Mouse (Mus musculus): Measurements from ENCODE around the gene Lbh. TPM values are rescaled to one million over a fixed set of nuclear protein-coding genes. Genes with fewer than 3 reads are reported as not detected.

The Lbh gene
- polyA plus RNA-seq, 1 experiment from 2014 or later, result 2.7 TPM

GRCm38 (mm10) chr17:72901021-72901420 lies 17.1 kb upstream of the Lbh start:
- Histone ChIP-seq H3K9me3 (ENCODE audit: control insufficient read depth, low read length) (no peaks in the 10 kb centered on the region), H3K27me3 (ENCODE audit: control insufficient read depth, insufficient read depth, low read length) (no peaks in the 10 kb centered on the region), H3K36me3 (ENCODE audit: control insufficient read depth, insufficient read depth, low read length) (no peaks in the 10 kb centered on the region), H3K4me1 (replicated peaks; ENCODE audit: control insufficient read depth, insufficient read depth) (no peaks in the 10 kb centered on the region; the same call in 1 of the 2 replicates), H3K4me3 (ENCODE audit: low read depth, low read length) (no peak overlapping the region), H3K27ac (replicated peaks) (no peak overlapping the region), H3K9ac (ENCODE audit: low read length) (no peak overlapping the region), H3K4me2 (replicated peaks; ENCODE audit: low read depth) (no peak overlapping the region)
- DNase-seq (ENCODE audit: low spot score) (no peak), ATAC-seq (ENCODE audit: low FRiP score, low TSS enrichment) (no peak)
- 75% methylated on average over 6 of the region's 6 CpGs for WGBS
- TF ChIP-seq EP300 (optimal IDR thresholded peaks at IDR 0.05) (no peak), CTCF (IDR thresholded peaks at IDR 0.05; ENCODE audit: low read depth) (no peak)

GRCm38 (mm10) chr17:72901705-72902104 lies 16.4 kb upstream of the Lbh start:
- no peak for ATAC-seq (ENCODE audit: low FRiP score, low TSS enrichment)
- no peak for DNase-seq (ENCODE audit: low spot score)

GRCm38 (mm10) chr17:72903321-72903720 lies 14.8 kb upstream of the Lbh start:
- no peak for DNase-seq (ENCODE audit: low spot score)
- Histone ChIP-seq H3K27ac (replicated peaks) (no peak overlapping the region), H3K4me1 (replicated peaks; ENCODE audit: control insufficient read depth, insufficient read depth) (no peaks in the 10 kb centered on the region; the same call in 1 of the 2 replicates), H3K36me3 (ENCODE audit: control insufficient read depth, insufficient read depth, low read length) (no peaks in the 10 kb centered on the region), H3K4me2 (replicated peaks; ENCODE audit: low read depth) (no peak overlapping the region), H3K27me3 (ENCODE audit: control insufficient read depth, insufficient read depth, low read length) (no peaks in the 10 kb centered on the region), H3K9me3 (ENCODE audit: control insufficient read depth, low read length) (no peaks in the 10 kb centered on the region), H3K4me3 (ENCODE audit: low read depth, low read length) (no peak overlapping the region), H3K9ac (ENCODE audit: low read length) (no peak overlapping the region)
- no peak for ATAC-seq (ENCODE audit: low FRiP score, low TSS enrichment)
- WGBS, result 85% methylated on average over 5 of the region's 5 CpGs
- TF ChIP-seq CTCF (IDR thresholded peaks at IDR 0.05; ENCODE audit: low read depth) (no peak), EP300 (optimal IDR thresholded peaks at IDR 0.05) (no peak)

More at GRCm38 (mm10) chr17:72901705-72902104, 16.4 kb upstream of the Lbh start:
- Histone ChIP-seq H3K4me1 (replicated peaks; ENCODE audit: control insufficient read depth, insufficient read depth) (no peaks in the 10 kb centered on the region; the same call in 1 of the 2 replicates), H3K36me3 (ENCODE audit: control insufficient read depth, insufficient read depth, low read length) (no peaks in the 10 kb centered on the region), H3K9me3 (ENCODE audit: control insufficient read depth, low read length) (no peaks in the 10 kb centered on the region), H3K4me3 (ENCODE audit: low read depth, low read length) (no peak overlapping the region), H3K27ac (replicated peaks) (no peak overlapping the region), H3K27me3 (ENCODE audit: control insufficient read depth, insufficient read depth, low read length) (no peaks in the 10 kb centered on the region), H3K4me2 (replicated peaks; ENCODE audit: low read depth) (no peak overlapping the region), H3K9ac (ENCODE audit: low read length) (no peak overlapping the region)
- TF ChIP-seq CTCF (IDR thresholded peaks at IDR 0.05; ENCODE audit: low read depth) (no peak), EP300 (optimal IDR thresholded peaks at IDR 0.05) (no peak)
- 64% methylated on average over 4 of the region's 4 CpGs for WGBS

- WGBS, result 31% methylated on average over 9 of the region's 9 CpGs
- TF ChIP-seq EP300 (optimal IDR thresholded peaks at IDR 0.05), result no peak
- no peak for TF ChIP-seq CTCF (IDR thresholded peaks at IDR 0.05; ENCODE audit: low read depth)
These were observed 14.1 kb upstream of the Lbh start for GRCm38 (mm10) chr17:72903921-72904421.

DNA sequence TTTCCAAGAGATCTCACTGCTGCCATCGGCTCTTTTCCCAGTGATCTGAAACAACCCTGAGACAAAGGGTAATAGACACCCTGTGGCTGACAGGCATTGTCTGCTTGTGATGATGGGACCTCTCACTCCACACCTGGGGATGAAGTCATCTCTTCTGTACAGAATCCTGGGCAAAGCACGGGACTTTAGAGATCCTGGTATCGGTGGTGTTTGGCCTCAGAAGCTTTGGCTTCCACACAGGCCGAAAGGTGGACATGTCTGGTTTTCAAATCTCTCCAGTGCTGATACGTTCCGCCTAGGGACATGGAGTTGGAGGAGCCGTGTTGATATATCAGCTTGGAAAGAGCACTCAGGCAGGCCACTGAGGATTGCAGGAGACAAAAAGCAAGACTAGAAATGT lies 13.2 kb upstream of the Lbh start:
- Histone ChIP-seq H3K4me2 (replicated peaks; ENCODE audit: low read depth) (no peak overlapping the region), H3K4me3 (ENCODE audit: low read depth, low read length) (no peak overlapping the region), H3K27ac (replicated peaks) (no peak overlapping the region), H3K9ac (ENCODE audit: low read length) (no peak overlapping the region), H3K9me3 (ENCODE audit: control insufficient read depth, low read length) (no peaks in the 10 kb centered on the region), H3K36me3 (ENCODE audit: control insufficient read depth, insufficient read depth, low read length) (no peaks in the 10 kb centered on the region), H3K27me3 (ENCODE audit: control insufficient read depth, insufficient read depth, low read length) (no peaks in the 10 kb centered on the region), H3K4me1 (replicated peaks; ENCODE audit: control insufficient read depth, insufficient read depth) (no peaks in the 10 kb centered on the region; the same call in 1 of the 2 replicates)
- ATAC-seq (ENCODE audit: low FRiP score, low TSS enrichment), result no peak
- TF ChIP-seq CTCF (IDR thresholded peaks at IDR 0.05; ENCODE audit: low read depth) (no peak), EP300 (optimal IDR thresholded peaks at IDR 0.05) (no peak)
- no peak for DNase-seq (ENCODE audit: low spot score)
- WGBS, result 84% methylated on average over 7 of the region's 7 CpGs

More at GRCm38 (mm10) chr17:72903921-72904421, 14.1 kb upstream of the Lbh start:
- DNase-seq (ENCODE audit: low spot score), result peak; percentile 84
- ATAC-seq (ENCODE audit: low FRiP score, low TSS enrichment), result peak; percentile 93
- H3K27me3 ChIP-seq (ENCODE audit: control insufficient read depth, insufficient read depth, low read length), result no peaks in the 10 kb centered on the region
- H3K4me2 ChIP-seq (replicated peaks; ENCODE audit: low read depth), result no peak overlapping the region
- no peak overlapping the region for H3K9ac ChIP-seq (ENCODE audit: low read length)
- no peaks in the 10 kb centered on the region; the same call in 1 of the 2 replicates for H3K4me1 ChIP-seq (replicated peaks; ENCODE audit: control insufficient read depth, insufficient read depth)
- no peak overlapping the region for H3K27ac ChIP-seq (replicated peaks)
- H3K4me3 ChIP-seq (ENCODE audit: low read depth, low read length), result no peak overlapping the region
- H3K9me3 ChIP-seq (ENCODE audit: control insufficient read depth, low read length), result no peaks in the 10 kb centered on the region
- no peaks in the 10 kb centered on the region for H3K36me3 ChIP-seq (ENCODE audit: control insufficient read depth, insufficient read depth, low read length)

DNA sequence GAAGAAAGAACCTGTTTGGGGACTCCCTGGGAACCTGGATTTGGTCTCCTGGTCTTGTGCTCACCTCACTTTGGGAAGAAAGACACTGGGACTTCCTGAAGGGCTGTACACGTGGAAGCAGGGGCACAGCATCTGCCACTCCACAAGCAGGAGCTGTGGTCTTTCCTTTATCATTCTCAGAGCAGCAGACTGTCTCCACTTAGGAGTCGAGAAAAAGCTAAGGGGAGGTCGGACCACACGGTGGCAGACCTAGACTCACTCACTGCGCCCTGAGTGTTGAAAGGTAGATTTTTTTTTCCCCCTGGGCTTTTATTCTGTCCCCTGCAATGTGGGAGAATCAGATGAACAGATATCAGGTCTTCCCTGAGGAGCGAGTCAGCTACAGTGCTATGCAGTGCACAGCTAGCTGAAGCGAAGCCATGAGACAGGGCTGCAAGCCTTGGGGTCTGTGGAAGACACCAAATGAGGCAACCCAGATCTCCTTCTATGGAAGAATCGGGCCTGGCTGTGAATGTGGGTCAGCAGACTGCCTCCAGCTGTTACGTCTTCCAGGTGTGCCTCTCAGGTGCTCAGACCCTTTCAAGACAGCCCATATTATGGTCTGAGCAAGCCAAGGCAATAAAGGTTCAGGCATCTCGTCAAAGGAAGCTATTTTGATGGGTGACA lies 11.7 kb upstream of the Lbh start:
- Histone ChIP-seq H3K9me3 (ENCODE audit: control insufficient read depth, low read length) (no peaks in the 10 kb centered on the region), H3K36me3 (ENCODE audit: control insufficient read depth, insufficient read depth, low read length) (no peaks in the 10 kb centered on the region), H3K4me1 (replicated peaks; ENCODE audit: control insufficient read depth, insufficient read depth) (no peaks in the 10 kb centered on the region; the same call in 1 of the 2 replicates), H3K27me3 (ENCODE audit: control insufficient read depth, insufficient read depth, low read length) (no peaks in the 10 kb centered on the region), H3K4me3 (ENCODE audit: low read depth, low read length) (no peak overlapping the region), H3K9ac (ENCODE audit: low read length) (no peak overlapping the region), H3K27ac (replicated peaks) (no peak overlapping the region), H3K4me2 (replicated peaks; ENCODE audit: low read depth) (no peak overlapping the region)
- no peak for ATAC-seq (ENCODE audit: low FRiP score, low TSS enrichment)
- DNase-seq (ENCODE audit: low spot score), result no peak
- TF ChIP-seq EP300 (optimal IDR thresholded peaks at IDR 0.05) (no peak), CTCF (IDR thresholded peaks at IDR 0.05; ENCODE audit: low read depth) (no peak)
- WGBS, result 74% methylated on average over 10 of the region's 10 CpGs

Data from stomach, postnatal 0 days (tissue).